Mouse (Mus musculus) midbrain, embryonic 16.5 days (tissue): ENCODE measurements at regions not wholly inside any gene's neighbourhood (a gene's known extent, or its start where the extent isn't known, plus 50 kb on each side); places are given as distances from the start of the nearest gene placed in this dataset.
A peak's percentile ranks its signal among the peaks of the same experiment; 100 is the strongest.

Source experiments
- ATAC-seq: fragments of 200-750 bp; cut with Nextera tagmentation; 2 replicates; pipeline ENCODE4 v1.8.0; 2017; ENCODE audit warnings: moderate TSS enrichment
- H3K27ac ChIP-seq: fragments of 300-500 bp; sonication (generic); 2 replicates; pipeline ENCODE4 v1.5.1; 2014; ENCODE audit warnings: mild to moderate bottlenecking, low read length, mixed read lengths
- H3K27me3 ChIP-seq: fragments of 300-500 bp; sonication (generic); 2 replicates; pipeline ENCODE4 v1.6.1; 2014; ENCODE audit warnings: low read depth, low read length, mixed read lengths; ENCODE audit not compliant: control insufficient read depth, insufficient read depth
- H3K36me3 ChIP-seq: fragments of 300-500 bp; sonication (generic); 2 replicates; pipeline ENCODE4 v1.6.1; 2014; ENCODE audit warnings: mild to moderate bottlenecking, low read length, moderate library complexity, mixed read lengths; ENCODE audit not compliant: control insufficient read depth, insufficient read depth
- H3K4me1 ChIP-seq: fragments of 300-500 bp; sonication (generic); 2 replicates; pipeline ENCODE4 v1.6.1; 2014; ENCODE audit warnings: mild to moderate bottlenecking, low read length, mixed read lengths; ENCODE audit not compliant: control insufficient read depth, insufficient read depth
- H3K4me2 ChIP-seq: fragments of 300-500 bp; sonication (generic); 2 replicates; pipeline ENCODE4 v1.6.1; 2014; ENCODE audit warnings: mild to moderate bottlenecking, low read length, mixed read lengths
- H3K4me3 ChIP-seq: fragments of 300-500 bp; sonication (generic); 2 replicates; pipeline ENCODE4 v1.5.1; 2014; ENCODE audit warnings: low read depth, mild to moderate bottlenecking, low read length, moderate library complexity, mixed read lengths
- H3K9ac ChIP-seq: fragments of 300-500 bp; sonication (generic); 2 replicates; pipeline ENCODE4 v1.6.1; 2014; ENCODE audit warnings: low read depth, low read length, mixed read lengths
- H3K9me3 ChIP-seq: fragments of 300-500 bp; sonication (generic); replicated peaks from 2 replicates; pipeline ENCODE4 v1.6.1; 2014; ENCODE audit warnings: mild to moderate bottlenecking, low read length, mixed read lengths; ENCODE audit not compliant: control insufficient read depth, poor library complexity, severe bottlenecking
- WGBS: fragments of 180-500 bp; shearing (Covaris S2); extraction: QIAGEN DNeasy Blood & Tissue Kit; methylation state at CpG from one replicate; pipeline ENCODE4 v1.1.7; 2014; 5-methylcytosine and 5-hydroxymethylcytosine counted together

DNA sequence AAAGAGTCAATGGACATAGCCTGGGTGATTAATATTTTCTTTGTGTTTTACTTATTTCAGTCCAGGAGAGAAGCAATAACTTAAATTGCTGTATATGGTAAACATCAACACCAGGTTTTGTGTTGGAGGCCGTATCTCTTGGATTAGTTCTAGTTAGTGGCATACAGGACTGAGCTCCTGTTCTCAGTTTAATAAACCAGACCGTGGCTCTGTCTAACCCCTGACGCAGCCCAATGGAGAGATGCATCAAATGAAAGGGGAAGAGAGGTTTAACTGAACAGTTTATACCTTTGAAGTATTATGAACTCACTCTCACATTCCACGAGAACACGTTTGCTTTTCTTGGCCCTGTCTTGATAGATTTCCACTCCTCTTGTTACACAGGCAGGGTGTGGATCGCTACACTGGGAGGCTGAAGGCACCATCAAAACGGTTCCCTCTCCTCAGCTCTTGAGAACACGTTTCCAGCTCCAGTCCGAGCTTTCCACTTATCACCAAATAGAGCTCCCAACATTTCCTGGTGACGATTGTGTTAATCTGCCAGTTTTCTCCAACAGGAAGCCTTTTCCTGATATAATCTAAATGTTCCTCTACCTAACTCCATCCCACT lies 54.0 kb upstream of the Cerkl start:
- H3K4me2 ChIP-seq, result no peak overlapping the region
- H3K9ac ChIP-seq, result no peak overlapping the region
- no peaks in the 10 kb centered on the region for H3K36me3 ChIP-seq
- H3K27me3 ChIP-seq, result no peaks in the 10 kb centered on the region
- ATAC-seq, result no peak
- no peak overlapping the region for H3K27ac ChIP-seq
- H3K4me1 ChIP-seq, result peaks cover 4% of the 10 kb centered on the region
- WGBS, result 78% methylated on average over 10 of the region's 10 CpGs
- no peaks in the 10 kb centered on the region for H3K9me3 ChIP-seq
- H3K4me3 ChIP-seq, result no peak overlapping the region

DNA sequence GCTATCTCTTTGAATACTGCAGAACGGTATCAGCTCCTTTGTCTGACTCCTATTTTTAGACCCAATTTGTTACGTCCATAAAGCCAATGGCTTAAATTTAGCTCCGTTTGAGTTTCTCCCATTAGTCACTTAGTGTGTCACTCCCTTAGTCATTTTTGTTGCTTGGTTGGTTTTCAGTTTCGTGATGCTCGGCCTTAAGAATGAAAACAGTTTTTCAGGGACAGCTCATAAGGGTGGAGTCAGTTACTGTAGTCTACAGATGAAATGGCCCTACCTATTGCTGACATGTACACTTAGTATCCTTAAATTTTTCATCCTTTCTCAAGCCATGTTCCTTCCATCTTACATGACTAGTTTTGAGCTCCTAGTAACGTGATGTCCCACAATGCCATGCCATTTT lies 54.5 kb upstream of the Cerkl start:
- Histone ChIP-seq H3K27ac (no peak overlapping the region), H3K9me3 (no peaks in the 10 kb centered on the region), H3K4me3 (no peak overlapping the region), H3K36me3 (no peaks in the 10 kb centered on the region), H3K4me1 (peaks cover 4% of the 10 kb centered on the region), H3K27me3 (no peaks in the 10 kb centered on the region), H3K4me2 (no peak overlapping the region), H3K9ac (no peak overlapping the region)
- ATAC-seq, result no peak
- 79% methylated on average over 6 of the region's 6 CpGs for WGBS

DNA sequence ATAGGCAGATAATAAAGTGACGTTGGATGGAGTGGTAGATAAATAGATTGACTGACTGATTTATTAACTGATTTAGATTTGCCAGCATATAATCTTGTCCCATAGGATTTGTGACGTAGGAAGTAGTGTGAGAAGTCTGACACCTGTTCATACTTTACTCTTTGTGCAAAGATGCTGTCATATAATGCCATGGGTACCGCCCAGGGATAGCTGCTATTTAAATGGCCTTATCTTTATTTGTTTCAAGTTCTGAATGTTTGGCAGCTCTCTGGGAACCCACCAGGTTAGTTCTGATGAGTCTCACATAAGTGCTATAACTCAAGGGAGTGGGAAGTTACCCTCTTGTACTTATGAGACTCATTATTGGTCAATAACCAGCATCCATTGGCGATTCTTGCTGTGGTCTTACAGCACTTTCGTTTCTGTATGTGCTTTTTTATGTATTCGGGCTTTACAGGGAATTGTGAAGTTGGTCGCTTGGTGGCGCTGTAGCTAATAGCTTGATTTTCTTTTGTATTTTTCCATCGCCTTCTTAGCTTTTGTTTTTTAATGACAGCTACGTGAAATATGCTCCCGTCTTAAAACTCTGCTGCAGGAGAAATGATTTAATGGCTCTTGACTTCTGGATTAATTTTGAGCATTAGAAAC lies 55.2 kb upstream of the Cerkl start:
- WGBS, result 24% methylated on average over 11 of the region's 11 CpGs
- no peak overlapping the region for H3K4me3 ChIP-seq
- H3K27me3 ChIP-seq, result no peaks in the 10 kb centered on the region
- peak overlapping the region; percentile 32; the same call in 1 of the 2 replicates for H3K4me2 ChIP-seq
- no peak overlapping the region for H3K9ac ChIP-seq
- H3K9me3 ChIP-seq, result no peaks in the 10 kb centered on the region
- H3K27ac ChIP-seq, result no peak overlapping the region
- H3K4me1 ChIP-seq, result peaks cover 4% of the 10 kb centered on the region
- no peaks in the 10 kb centered on the region for H3K36me3 ChIP-seq
- 0 out of 2 replicates have a peak, but pooled peaks have one; percentile 42 for ATAC-seq

DNA sequence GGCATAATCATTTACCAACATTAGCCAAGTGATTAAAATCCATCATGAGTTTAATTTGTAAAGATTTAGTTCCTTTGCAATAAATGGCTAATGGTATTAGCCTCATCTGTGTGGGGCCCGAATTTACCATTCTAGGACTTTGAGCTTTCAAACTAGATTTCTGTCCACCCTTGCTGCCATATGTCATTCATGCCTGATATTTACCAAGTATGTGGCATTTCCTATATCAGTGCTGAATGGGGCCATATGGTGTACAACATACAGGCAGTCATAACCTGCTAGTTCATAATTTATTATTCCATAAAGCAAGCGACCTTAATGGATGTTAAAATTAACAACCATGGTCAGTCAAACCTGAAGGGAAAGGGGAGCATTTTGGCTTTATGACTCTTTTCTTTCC lies 55.8 kb upstream of the Cerkl start:
- Histone ChIP-seq H3K4me2 (peak overlapping the region; percentile 32; the same call in 1 of the 2 replicates), H3K4me3 (no peak overlapping the region), H3K36me3 (no peaks in the 10 kb centered on the region), H3K27ac (no peak overlapping the region), H3K9me3 (no peaks in the 10 kb centered on the region), H3K9ac (no peak overlapping the region), H3K27me3 (no peaks in the 10 kb centered on the region), H3K4me1 (peaks cover 4% of the 10 kb centered on the region)
- ATAC-seq, result no peak
- 76% methylated on average over 2 of the region's 2 CpGs for WGBS

DNA sequence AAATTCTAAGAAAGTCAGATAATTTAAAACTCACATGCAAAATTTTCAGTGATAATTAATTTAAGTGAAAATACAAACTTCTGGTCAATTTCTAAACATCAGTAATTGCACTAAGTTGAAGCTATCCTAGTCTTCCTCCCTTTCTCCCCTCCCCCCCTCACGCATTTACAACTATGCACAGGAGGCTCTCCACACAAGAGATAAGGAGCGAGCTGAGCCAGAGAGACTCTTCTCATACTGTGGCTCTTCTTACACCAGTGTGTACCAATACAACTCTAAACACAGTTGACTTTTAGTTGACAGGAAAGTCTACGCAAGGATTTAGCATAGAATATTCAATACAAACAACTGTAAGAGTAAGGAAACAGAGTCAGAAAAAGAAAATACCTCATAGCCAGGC lies 57.1 kb upstream of the Cerkl start:
- Histone ChIP-seq H3K9ac (no peak overlapping the region), H3K4me2 (no peak overlapping the region), H3K4me3 (no peak overlapping the region), H3K9me3 (no peaks in the 10 kb centered on the region), H3K4me1 (peaks cover 4% of the 10 kb centered on the region), H3K27ac (no peak overlapping the region), H3K27me3 (no peaks in the 10 kb centered on the region), H3K36me3 (no peaks in the 10 kb centered on the region)
- ATAC-seq, result no peak
- 78% methylated on average over 3 of the region's 3 CpGs for WGBS

DNA sequence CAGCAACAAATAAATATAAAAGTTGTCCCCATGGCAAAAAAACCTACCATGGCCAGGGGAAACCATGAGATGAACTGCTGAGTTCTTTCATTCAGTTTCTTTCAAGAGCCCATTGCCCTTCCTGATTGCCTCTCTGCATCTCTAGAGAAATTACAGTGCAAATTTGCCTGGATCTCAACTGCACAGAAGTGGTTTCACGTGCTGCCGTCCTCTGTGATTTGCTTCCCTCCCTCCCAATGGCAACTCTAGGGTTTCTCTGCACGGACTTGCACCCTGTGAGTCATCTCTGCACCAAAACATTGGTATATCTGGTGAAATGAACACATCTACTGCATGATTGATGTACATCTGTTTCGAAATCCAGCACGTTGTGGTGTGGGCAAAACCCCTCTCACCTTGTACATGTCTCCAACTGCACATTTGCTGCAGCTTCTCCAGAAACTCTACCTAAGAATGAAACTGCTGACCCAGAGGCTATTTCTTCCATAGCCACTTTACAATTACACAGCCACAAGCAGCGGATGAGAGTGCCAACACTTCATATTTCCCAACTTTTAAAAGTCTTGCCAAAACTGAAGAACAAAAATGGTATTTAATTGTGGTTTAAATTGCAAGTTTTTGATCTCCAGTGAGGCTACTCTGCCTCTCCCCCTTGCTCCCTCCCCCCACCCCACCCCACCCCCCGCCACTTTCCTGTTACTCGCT lies 61.6 kb upstream of the Cerkl start:
- Histone ChIP-seq H3K4me3 (no peak overlapping the region), H3K36me3 (no peaks in the 10 kb centered on the region), H3K9ac (no peak overlapping the region), H3K27me3 (no peaks in the 10 kb centered on the region), H3K4me1 (no peaks in the 10 kb centered on the region), H3K27ac (no peak overlapping the region), H3K9me3 (no peaks in the 10 kb centered on the region), H3K4me2 (no peak overlapping the region)
- ATAC-seq, result no peak
- 82% methylated on average over 8 of the region's 8 CpGs for WGBS

DNA sequence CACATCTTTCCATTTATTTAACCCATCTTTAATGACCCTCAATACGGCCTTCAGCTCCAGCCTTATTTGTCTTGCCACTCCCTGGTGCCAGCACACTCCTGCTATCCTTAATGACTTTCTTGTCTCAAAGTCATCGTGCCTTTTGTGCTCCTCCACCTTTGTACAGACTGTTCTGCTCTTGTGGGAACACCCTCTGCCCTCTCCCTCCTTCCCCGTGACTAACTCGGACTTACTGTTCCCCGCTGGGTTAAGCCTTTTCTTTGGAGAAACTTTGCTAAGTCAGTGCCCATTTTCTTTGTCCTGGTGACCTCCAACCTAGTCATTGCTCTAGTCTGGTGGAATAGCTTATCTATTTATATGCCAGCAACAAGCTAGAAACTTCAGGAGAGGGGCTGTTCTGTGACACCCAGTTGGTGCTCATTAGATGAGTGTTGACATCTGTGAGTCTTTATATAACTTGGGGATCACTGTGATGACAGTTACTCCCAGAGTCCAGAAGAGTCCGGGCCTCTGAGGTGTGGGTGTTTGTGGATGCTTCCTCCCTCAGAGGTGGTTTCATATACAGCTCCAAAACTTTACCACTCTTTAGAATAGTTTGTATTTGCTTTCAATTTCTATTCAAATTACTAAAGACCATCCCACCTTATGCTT lies 63.3 kb upstream of the Cerkl start:
- H3K9ac ChIP-seq, result no peak overlapping the region
- H3K4me2 ChIP-seq, result no peak overlapping the region
- no peak for ATAC-seq
- H3K4me1 ChIP-seq, result no peaks in the 10 kb centered on the region
- no peak overlapping the region for H3K27ac ChIP-seq
- no peaks in the 10 kb centered on the region for H3K9me3 ChIP-seq
- WGBS, result 27% methylated on average over 6 of the region's 6 CpGs
- H3K36me3 ChIP-seq, result no peaks in the 10 kb centered on the region
- H3K4me3 ChIP-seq, result no peak overlapping the region
- H3K27me3 ChIP-seq, result no peaks in the 10 kb centered on the region

DNA sequence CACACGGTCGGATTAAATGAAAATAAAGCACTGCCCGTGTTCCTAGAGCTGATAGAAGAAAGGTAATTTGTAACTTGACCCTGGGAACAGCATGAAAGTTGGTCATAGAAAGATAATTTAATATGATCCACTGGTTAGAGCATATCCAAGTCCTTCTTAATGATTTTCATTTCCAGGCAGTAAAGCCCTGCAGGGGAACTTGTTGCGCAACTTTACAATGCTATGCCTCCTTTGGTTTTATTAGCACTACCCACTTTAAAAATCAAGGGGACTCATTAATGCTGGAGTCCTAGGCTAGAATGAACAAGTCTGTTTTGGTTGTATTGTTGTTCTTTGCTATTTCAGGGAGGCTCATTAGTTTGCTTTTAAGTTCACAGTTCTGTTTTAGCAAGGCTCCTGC lies 66.9 kb upstream of the Cerkl start:
- Histone ChIP-seq H3K27ac (no peak overlapping the region), H3K9ac (no peak overlapping the region), H3K4me1 (peaks cover 4% of the 10 kb centered on the region), H3K9me3 (no peaks in the 10 kb centered on the region), H3K36me3 (no peaks in the 10 kb centered on the region), H3K27me3 (no peaks in the 10 kb centered on the region), H3K4me2 (no peak overlapping the region), H3K4me3 (no peak overlapping the region)
- WGBS, result 92% methylated on average over 4 of the region's 4 CpGs
- no peak for ATAC-seq

DNA sequence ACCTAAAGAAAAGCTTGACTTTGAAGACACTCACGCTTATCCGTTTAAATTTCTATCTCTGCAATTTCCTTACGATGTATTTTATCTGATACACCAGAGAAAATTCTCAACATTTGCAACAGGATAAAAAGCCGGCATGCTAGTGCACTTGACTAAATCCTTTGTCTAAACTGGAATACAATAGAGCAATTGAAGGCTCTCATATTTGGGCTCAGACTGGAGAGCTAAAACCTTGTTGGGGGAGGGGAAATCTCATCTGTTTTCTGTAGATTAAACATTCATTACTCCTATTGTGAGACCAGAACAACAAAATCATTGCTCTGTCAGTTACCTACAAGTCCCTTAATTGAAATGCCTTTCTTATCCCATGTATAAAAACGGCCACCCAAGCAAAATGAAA lies 70.9 kb upstream of the Cerkl start:
- Histone ChIP-seq H3K9ac (no peak overlapping the region), H3K9me3 (no peaks in the 10 kb centered on the region), H3K4me2 (no peak overlapping the region), H3K4me3 (no peak overlapping the region), H3K36me3 (no peaks in the 10 kb centered on the region), H3K27me3 (no peaks in the 10 kb centered on the region), H3K4me1 (peaks cover 11% of the 10 kb centered on the region), H3K27ac (no peak overlapping the region)
- no peak for ATAC-seq
- WGBS, result 18% methylated on average over 5 of the region's 5 CpGs
